Mouse (Mus musculus): ENCODE results near the gene Scg3. TPM values are rescaled to one million over a fixed set of nuclear protein-coding genes. Genes with fewer than 3 reads are reported as not detected.

Scg3 gene
- polyA plus RNA-seq, 1 experiment from 2014 or later, result 133 TPM

- H3K27me3 ChIP-seq (ENCODE audit: control insufficient read depth, insufficient read depth, low read length), result no peaks in the 10 kb centered on the region
- ATAC-seq (ENCODE audit: low read depth), result peak; percentile 38; the same call in 1 of the 2 replicates
- WGBS, result 79% methylated on average over 6 of the region's 6 CpGs
- no peaks in the 10 kb centered on the region for H3K4me1 ChIP-seq (ENCODE audit: control insufficient read depth, insufficient read depth, low read length)
- H3K36me3 ChIP-seq (ENCODE audit: control insufficient read depth, insufficient read depth, low read length), result no peaks in the 10 kb centered on the region
- H3K9me3 ChIP-seq (ENCODE audit: control insufficient read depth, low read length), result no peaks in the 10 kb centered on the region
- H3K4me3 ChIP-seq (ENCODE audit: low read depth, low read length), result no peak overlapping the region
- no peak overlapping the region for H3K27ac ChIP-seq (ENCODE audit: low read depth, low read length)
- H3K9ac ChIP-seq (replicated peaks; ENCODE audit: low read depth, low read length), result no peak overlapping the region
- no peak overlapping the region for H3K4me2 ChIP-seq (ENCODE audit: low read depth, low read length)
These were observed 64.9 kb downstream of the Scg3 start for GRCm38 (mm10) chr9:75618836-75619400.

- no peaks in the 10 kb centered on the region for H3K36me3 ChIP-seq (ENCODE audit: control insufficient read depth, insufficient read depth, low read length)
- no peak overlapping the region for H3K4me3 ChIP-seq (ENCODE audit: low read depth, low read length)
- no peak for ATAC-seq (ENCODE audit: low read depth)
- no peak overlapping the region for H3K27ac ChIP-seq (ENCODE audit: low read depth, low read length)
- H3K27me3 ChIP-seq (ENCODE audit: control insufficient read depth, insufficient read depth, low read length), result no peaks in the 10 kb centered on the region
- no peaks in the 10 kb centered on the region for H3K9me3 ChIP-seq (ENCODE audit: control insufficient read depth, low read length)
- WGBS, result 81% methylated on average over 3 of the region's 3 CpGs
- H3K4me2 ChIP-seq (ENCODE audit: low read depth, low read length), result no peak overlapping the region
- H3K9ac ChIP-seq (replicated peaks; ENCODE audit: low read depth, low read length), result no peak overlapping the region
- H3K4me1 ChIP-seq (ENCODE audit: control insufficient read depth, insufficient read depth, low read length), result no peaks in the 10 kb centered on the region
These were observed 67.3 kb downstream of the Scg3 start for GRCm38 (mm10) chr9:75616560-75616959.

- Histone ChIP-seq H3K9ac (replicated peaks; ENCODE audit: low read depth, low read length) (peak within 1 kb of the TSS; percentile 74), H3K27me3 (ENCODE audit: control insufficient read depth, insufficient read depth, low read length) (no peaks in the 10 kb centered on the region), H3K4me2 (ENCODE audit: low read depth, low read length) (peak within 1 kb of the TSS; percentile 50), H3K9me3 (ENCODE audit: control insufficient read depth, low read length) (no peaks in the 10 kb centered on the region), H3K36me3 (ENCODE audit: control insufficient read depth, insufficient read depth, low read length) (no peaks in the 10 kb centered on the region), H3K4me1 (ENCODE audit: control insufficient read depth, insufficient read depth, low read length) (peaks cover 5% of the 10 kb centered on the region; the same call in 1 of the 2 replicates), H3K27ac (ENCODE audit: low read depth, low read length) (peak within 1 kb of the TSS; percentile 81), H3K4me3 (ENCODE audit: low read depth, low read length) (peak within 1 kb of the TSS; percentile 80)
- ATAC-seq (ENCODE audit: low read depth), result peak; percentile 94
- WGBS, result under 1% methylated on average over 74 of the region's 74 CpGs
These were observed 73.0 kb downstream of the Scg3 start, which contains the start of gene Tmod2 for GRCm38 (mm10) chr9:75610571-75611493. Gene Tmod2, minus strand, starts transcription at chr9:75611325.

GRCm38 (mm10) chr9:75609965-75610364 is 73.9 kb downstream of the Scg3 start:
- ATAC-seq (ENCODE audit: low read depth), result no peak
- no peaks in the 10 kb centered on the region for H3K9me3 ChIP-seq (ENCODE audit: control insufficient read depth, low read length)
- peak overlapping the region; percentile 74 for H3K9ac ChIP-seq (replicated peaks; ENCODE audit: low read depth, low read length)
- peaks cover 5% of the 10 kb centered on the region; the same call in 1 of the 2 replicates for H3K4me1 ChIP-seq (ENCODE audit: control insufficient read depth, insufficient read depth, low read length)
- no peaks in the 10 kb centered on the region for H3K27me3 ChIP-seq (ENCODE audit: control insufficient read depth, insufficient read depth, low read length)
- peak overlapping the region; percentile 50 for H3K4me2 ChIP-seq (ENCODE audit: low read depth, low read length)
- H3K27ac ChIP-seq (ENCODE audit: low read depth, low read length), result peak overlapping the region; percentile 81
- peak overlapping the region; percentile 80 for H3K4me3 ChIP-seq (ENCODE audit: low read depth, low read length)
- no peaks in the 10 kb centered on the region for H3K36me3 ChIP-seq (ENCODE audit: control insufficient read depth, insufficient read depth, low read length)
- 7% methylated on average over 16 of the region's 16 CpGs for WGBS

GRCm38 (mm10) chr9:75609505-75609904 is 74.4 kb downstream of the Scg3 start:
- ATAC-seq (ENCODE audit: low read depth), result peak; percentile 55; the same call in 1 of the 2 replicates
- WGBS, result 11% methylated on average over 1 of the region's 1 CpGs

GRCm38 (mm10) chr9:75607496-75607895 is 76.4 kb downstream of the Scg3 start:
- Histone ChIP-seq H3K4me2 (ENCODE audit: low read depth, low read length) (no peak overlapping the region), H3K36me3 (ENCODE audit: control insufficient read depth, insufficient read depth, low read length) (no peaks in the 10 kb centered on the region; the same call in 1 of the 2 replicates), H3K9ac (replicated peaks; ENCODE audit: low read depth, low read length) (no peak overlapping the region), H3K4me1 (ENCODE audit: control insufficient read depth, insufficient read depth, low read length) (peaks cover 5% of the 10 kb centered on the region; the same call in 1 of the 2 replicates), H3K9me3 (ENCODE audit: control insufficient read depth, low read length) (no peaks in the 10 kb centered on the region), H3K27me3 (ENCODE audit: control insufficient read depth, insufficient read depth, low read length) (no peaks in the 10 kb centered on the region), H3K4me3 (ENCODE audit: low read depth, low read length) (no peak overlapping the region), H3K27ac (ENCODE audit: low read depth, low read length) (no peak overlapping the region)
- WGBS, result 88% methylated on average over 4 of the region's 4 CpGs
- no peak for ATAC-seq (ENCODE audit: low read depth)

More at GRCm38 (mm10) chr9:75609505-75609904, 74.4 kb downstream of the Scg3 start:
- Histone ChIP-seq H3K4me2 (ENCODE audit: low read depth, low read length) (peak overlapping the region; percentile 50), H3K27ac (ENCODE audit: low read depth, low read length) (peak overlapping the region; percentile 81; the same call in 1 of the 2 replicates), H3K4me1 (ENCODE audit: control insufficient read depth, insufficient read depth, low read length) (peaks cover 5% of the 10 kb centered on the region; the same call in 1 of the 2 replicates), H3K4me3 (ENCODE audit: low read depth, low read length) (peak overlapping the region; percentile 80), H3K9me3 (ENCODE audit: control insufficient read depth, low read length) (no peaks in the 10 kb centered on the region), H3K36me3 (ENCODE audit: control insufficient read depth, insufficient read depth, low read length) (no peaks in the 10 kb centered on the region; the same call in 1 of the 2 replicates), H3K9ac (replicated peaks; ENCODE audit: low read depth, low read length) (peak overlapping the region; percentile 74; the same call in 1 of the 2 replicates), H3K27me3 (ENCODE audit: control insufficient read depth, insufficient read depth, low read length) (no peaks in the 10 kb centered on the region)

GRCm38 (mm10) chr9:75601510-75601909 is 82.3 kb downstream of the Scg3 start:
- H3K4me2 ChIP-seq (ENCODE audit: low read depth, low read length), result no peak overlapping the region
- 67% methylated on average over 12 of the region's 12 CpGs for WGBS
- peaks cover 3% of the 10 kb centered on the region for H3K36me3 ChIP-seq (ENCODE audit: control insufficient read depth, insufficient read depth, low read length)
- H3K27me3 ChIP-seq (ENCODE audit: control insufficient read depth, insufficient read depth, low read length), result no peaks in the 10 kb centered on the region
- no peak for ATAC-seq (ENCODE audit: low read depth)
- no peaks in the 10 kb centered on the region for H3K9me3 ChIP-seq (ENCODE audit: control insufficient read depth, low read length)
- peaks cover 15% of the 10 kb centered on the region; the same call in 1 of the 2 replicates for H3K4me1 ChIP-seq (ENCODE audit: control insufficient read depth, insufficient read depth, low read length)
- no peak overlapping the region for H3K9ac ChIP-seq (replicated peaks; ENCODE audit: low read depth, low read length)
- H3K4me3 ChIP-seq (ENCODE audit: low read depth, low read length), result no peak overlapping the region
- no peak overlapping the region for H3K27ac ChIP-seq (ENCODE audit: low read depth, low read length)

GRCm38 (mm10) chr9:75600166-75600934 is 83.5 kb downstream of the Scg3 start:
- Histone ChIP-seq H3K9me3 (ENCODE audit: control insufficient read depth, low read length) (no peaks in the 10 kb centered on the region), H3K27ac (ENCODE audit: low read depth, low read length) (peak overlapping the region; percentile 67; the same call in 1 of the 2 replicates), H3K36me3 (ENCODE audit: control insufficient read depth, insufficient read depth, low read length) (peaks cover 3% of the 10 kb centered on the region), H3K9ac (replicated peaks; ENCODE audit: low read depth, low read length) (no peak overlapping the region), H3K4me3 (ENCODE audit: low read depth, low read length) (no peak overlapping the region), H3K27me3 (ENCODE audit: control insufficient read depth, insufficient read depth, low read length) (no peaks in the 10 kb centered on the region), H3K4me2 (ENCODE audit: low read depth, low read length) (no peak overlapping the region), H3K4me1 (ENCODE audit: control insufficient read depth, insufficient read depth, low read length) (peaks cover 15% of the 10 kb centered on the region; the same call in 1 of the 2 replicates)
- no peak for ATAC-seq (ENCODE audit: low read depth)
- 71% methylated on average over 7 of the region's 7 CpGs for WGBS
